Mouse (Mus musculus): ENCODE measurements around the gene Nutf2. TPM values are rescaled to one million over a fixed set of nuclear protein-coding genes. Genes with fewer than 3 reads are reported as not detected.
A peak's percentile ranks its signal among the peaks of the same experiment; 100 is the strongest.

Gene Nutf2
- polyA plus RNA-seq, 1 experiment from 2014 or later: 253 TPM

GRCm38 (mm10) chr8:105897801-105898480, 37.6 kb downstream of the Nutf2 start:
- H3K9ac ChIP-seq: no peak overlapping the region
- H3K4me1 ChIP-seq (replicated peaks): 0 out of 2 replicates have a peak, but pooled peaks cover 11% of the 10 kb centered on the region
- no peaks in the 10 kb centered on the region for H3K27me3 ChIP-seq (replicated peaks)
- H3K36me3 ChIP-seq: no peaks in the 10 kb centered on the region
- H3K4me2 ChIP-seq (replicated peaks): no peak overlapping the region
- ATAC-seq: no peak
- no peaks in the 10 kb centered on the region for H3K9me3 ChIP-seq
- 72% methylated on average over 9 of the region's 9 CpGs for WGBS
- no peak overlapping the region for H3K4me3 ChIP-seq (replicated peaks)
- H3K27ac ChIP-seq: no peak overlapping the region

GRCm38 (mm10) chr8:105900180-105900940, 40.0 kb downstream of the Nutf2 start, which contains the start of gene Pskh1:
Gene Pskh1, plus strand, starts transcription at chr8:105900441.
- H3K27me3 ChIP-seq (replicated peaks): no peaks in the 10 kb centered on the region
- ATAC-seq: peak; percentile 96
- peak within 1 kb of the TSS; percentile 99 for H3K9ac ChIP-seq
- H3K4me2 ChIP-seq (replicated peaks): peak within 1 kb of the TSS; percentile 68
- WGBS: under 1% methylated on average over 68 of the region's 68 CpGs
- peak within 1 kb of the TSS; percentile 87 for H3K27ac ChIP-seq
- H3K4me3 ChIP-seq (replicated peaks): peak within 1 kb of the TSS; percentile 95
- no peaks in the 10 kb centered on the region for H3K36me3 ChIP-seq
- H3K9me3 ChIP-seq: no peaks in the 10 kb centered on the region
- 0 out of 2 replicates have a peak, but pooled peaks cover 7% of the 10 kb centered on the region for H3K4me1 ChIP-seq (replicated peaks)

- Histone ChIP-seq H3K4me2 (replicated peaks) (peak overlapping the region; percentile 68), H3K9me3 (no peaks in the 10 kb centered on the region), H3K36me3 (no peaks in the 10 kb centered on the region), H3K9ac (peak overlapping the region; percentile 99), H3K4me3 (replicated peaks) (peak overlapping the region; percentile 95), H3K27me3 (replicated peaks) (no peaks in the 10 kb centered on the region), H3K27ac (peak overlapping the region; percentile 87), H3K4me1 (replicated peaks) (0 out of 2 replicates have a peak, but pooled peaks cover 7% of the 10 kb centered on the region)
- peak; percentile 16 for ATAC-seq
- 29% methylated on average over 16 of the region's 16 CpGs for WGBS
Observed at GRCm38 (mm10) chr8:105900941-105901616, 40.7 kb downstream of the Nutf2 start.

GRCm38 (mm10) chr8:105919390-105919789, 59.0 kb downstream of the Nutf2 start:
- Histone ChIP-seq H3K4me3 (replicated peaks) (no peak overlapping the region), H3K27ac (no peak overlapping the region), H3K27me3 (replicated peaks) (no peaks in the 10 kb centered on the region), H3K36me3 (no peaks in the 10 kb centered on the region), H3K9me3 (no peaks in the 10 kb centered on the region), H3K9ac (no peak overlapping the region), H3K4me1 (replicated peaks) (no peaks in the 10 kb centered on the region), H3K4me2 (replicated peaks) (no peak overlapping the region)
- WGBS: 85% methylated on average over 3 of the region's 3 CpGs
- no peak for ATAC-seq

- 70% methylated on average over 3 of the region's 3 CpGs for WGBS
- Histone ChIP-seq H3K4me3 (replicated peaks) (no peak overlapping the region), H3K27ac (no peak overlapping the region), H3K27me3 (replicated peaks) (no peaks in the 10 kb centered on the region), H3K9ac (no peak overlapping the region), H3K4me1 (replicated peaks) (no peaks in the 10 kb centered on the region), H3K4me2 (replicated peaks) (no peak overlapping the region), H3K36me3 (peaks cover 4% of the 10 kb centered on the region; the same call in 1 of the 2 replicates), H3K9me3 (no peaks in the 10 kb centered on the region)
- ATAC-seq: no peak
Observed at GRCm38 (mm10) chr8:105925123-105925522, 64.7 kb downstream of the Nutf2 start.

Other genes with a start within 250 kb of the Nutf2 start
- gene Ctcf, start 224.0 kb upstream of the Nutf2 start, polyA plus RNA-seq (2015; fragmentation: Nextera tagmentation; extraction: Ambion mirVana): 96.4 and 106 TPM in 2 replicates
- gene Agrp, start 223.2 kb upstream of the Nutf2 start, polyA plus RNA-seq (2015; fragmentation: Nextera tagmentation; extraction: Ambion mirVana): 0.57 and 0.88 TPM in 2 replicates
- gene Carmil2, start 174.3 kb upstream of the Nutf2 start, polyA plus RNA-seq (2015; fragmentation: Nextera tagmentation; extraction: Ambion mirVana): 1.0 and 1.1 TPM in 2 replicates
- gene Acd, start 159.5 kb upstream of the Nutf2 start, polyA plus RNA-seq (2015; fragmentation: Nextera tagmentation; extraction: Ambion mirVana): 46.1 and 51.1 TPM in 2 replicates
- gene Pard6a, start 159.4 kb upstream of the Nutf2 start, polyA plus RNA-seq (2015; fragmentation: Nextera tagmentation; extraction: Ambion mirVana): 12.7 and 13.4 TPM in 2 replicates
- gene 4933405L10Rik, start 152.9 kb upstream of the Nutf2 start, polyA plus RNA-seq (2015; fragmentation: Nextera tagmentation; extraction: Ambion mirVana): 0.13 TPM in 1 of 2 replicates, not detected in the other
- gene Enkd1, start 152.4 kb upstream of the Nutf2 start, polyA plus RNA-seq (2015; fragmentation: Nextera tagmentation; extraction: Ambion mirVana): 15.8 and 17.3 TPM in 2 replicates
- gene Gfod2, start 101.9 kb upstream of the Nutf2 start, polyA plus RNA-seq (2015; fragmentation: Nextera tagmentation; extraction: Ambion mirVana): 10.5 and 10.6 TPM in 2 replicates
- gene Ranbp10, start 33.2 kb upstream of the Nutf2 start, polyA plus RNA-seq (2015; fragmentation: Nextera tagmentation; extraction: Ambion mirVana): 8.5 and 8.9 TPM in 2 replicates
- not detected in 2 replicates for gene Tsnaxip1, start 32.8 kb upstream of the Nutf2 start, polyA plus RNA-seq (2015; fragmentation: Nextera tagmentation; extraction: Ambion mirVana)
- 33.6 and 34.9 TPM in 2 replicates for gene Cenpt, start 7.3 kb upstream of the Nutf2 start, polyA plus RNA-seq (2015; fragmentation: Nextera tagmentation; extraction: Ambion mirVana)
- 54.9 and 60.0 TPM in 2 replicates for gene Thap11, start 5.4 kb upstream of the Nutf2 start, polyA plus RNA-seq (2015; fragmentation: Nextera tagmentation; extraction: Ambion mirVana)
- 35.9 and 38.4 TPM in 2 replicates for gene Edc4, start 20.3 kb downstream of the Nutf2 start, polyA plus RNA-seq (2015; fragmentation: Nextera tagmentation; extraction: Ambion mirVana)
- 0.34 and 0.96 TPM in 2 replicates for gene Nrn1l, start 33.0 kb downstream of the Nutf2 start, polyA plus RNA-seq (2015; fragmentation: Nextera tagmentation; extraction: Ambion mirVana)
- gene Pskh1, start 39.9 kb downstream of the Nutf2 start, polyA plus RNA-seq (2015; fragmentation: Nextera tagmentation; extraction: Ambion mirVana): 26.0 and 28.9 TPM in 2 replicates
- gene Ctrl, start 73.3 kb downstream of the Nutf2 start, polyA plus RNA-seq (2015; fragmentation: Nextera tagmentation; extraction: Ambion mirVana): 0.82 and 3.2 TPM in 2 replicates
- 76.6 and 99.7 TPM in 2 replicates for gene Psmb10, start 77.9 kb downstream of the Nutf2 start, polyA plus RNA-seq (2015; fragmentation: Nextera tagmentation; extraction: Ambion mirVana)
- 2.1 and 2.3 TPM in 2 replicates for gene Lcat, start 82.8 kb downstream of the Nutf2 start, polyA plus RNA-seq (2015; fragmentation: Nextera tagmentation; extraction: Ambion mirVana)
- 23.9 and 24.0 TPM in 2 replicates for gene Slc12a4, start 105.5 kb downstream of the Nutf2 start, polyA plus RNA-seq (2015; fragmentation: Nextera tagmentation; extraction: Ambion mirVana)
- gene Dpep3, start 118.8 kb downstream of the Nutf2 start, polyA plus RNA-seq (2015; fragmentation: Nextera tagmentation; extraction: Ambion mirVana): not detected in 2 replicates
- gene Dus2, start 130.8 kb downstream of the Nutf2 start, polyA plus RNA-seq (2015; fragmentation: Nextera tagmentation; extraction: Ambion mirVana): 16.2 and 17.5 TPM in 2 replicates
- gene Dpep2nb, start 145.4 kb downstream of the Nutf2 start, polyA plus RNA-seq (2015; fragmentation: Nextera tagmentation; extraction: Ambion mirVana): not detected in 2 replicates
- 14.2 and 15.5 TPM in 2 replicates for gene Ddx28, start 151.3 kb downstream of the Nutf2 start, polyA plus RNA-seq (2015; fragmentation: Nextera tagmentation; extraction: Ambion mirVana)
- gene Nfatc3, start 198.3 kb downstream of the Nutf2 start, polyA plus RNA-seq (2015; fragmentation: Nextera tagmentation; extraction: Ambion mirVana): 6.0 and 6.2 TPM in 2 replicates